Mouse (Mus musculus) kidney, adult 2 months (tissue): Measurements from ENCODE around the gene Dus2.

Source experiments
- CTCF ChIP-seq: fragments of 200-500 bp; conservative IDR thresholded peaks from 2 replicates; pipeline ENCODE4 v1.5.1; 2011; ENCODE audit warnings: low read depth, mild to moderate bottlenecking, control low read depth, low read length, moderate library complexity, mixed read lengths; ENCODE audit not compliant: insufficient read depth, insufficient read length
- POLR2A ChIP-seq: fragments of 200-500 bp; IDR thresholded peaks from one replicate; pipeline ENCODE4 v1.6.1; 2011; ENCODE audit warnings: low read depth, low read length, control low read depth

GRCm38 (mm10) chr8:106039605-106040004 is 48.5 kb downstream of the Dus2 start:
- TF ChIP-seq CTCF (no peak), POLR2A (no peak)
